18 mouse cellular contexts compared by ENCODE assay signal in the genomic region with DNA sequence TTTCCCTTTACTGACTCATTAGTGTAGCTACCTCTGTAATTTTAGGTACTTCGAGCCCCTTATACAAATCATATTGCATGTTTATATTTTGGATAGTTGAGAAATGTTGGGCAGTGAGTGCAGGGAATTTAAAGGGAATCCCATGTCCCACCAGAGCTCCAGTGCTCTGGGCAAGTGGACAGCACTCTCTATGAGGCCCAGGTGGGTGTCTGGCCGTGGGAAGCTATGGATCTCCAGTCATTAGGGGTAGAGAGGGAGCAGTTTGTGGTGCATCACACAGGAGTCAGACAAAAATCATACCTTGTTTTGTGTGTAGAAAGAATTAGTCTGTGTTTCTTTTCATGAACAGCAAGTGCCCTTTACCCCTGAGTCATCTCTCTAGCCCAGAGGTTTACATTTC. TPM values are rescaled to one million over a fixed set of nuclear protein-coding genes. Genes with fewer than 3 reads are reported as not detected.
"Had no signal": no experiment of that assay in that cellular context is flagged by ENCODE, and none has a peak within 500 bp of the region (broad histone marks: within the 10 kb centered on the region; RNA-seq: fewer than 3 reads in every experiment).

No protein-coding gene starts in this region.

RNA-seq across cellular contexts. Expression of gene Zfp980, which starts 15.6 kb away (rescaled TPM):
- polyA plus RNA-seq: cerebellum, adult 2 months; cortical plate, adult 2 months; embryonic facial prominence, embryonic 12.5 days; embryonic facial prominence, embryonic 13.5 days; embryonic facial prominence, embryonic 14.5 days; embryonic facial prominence, embryonic 15.5 days; erythroblast, embryonic 14.5 days; forebrain, embryonic 10.5 days; forebrain, embryonic 11.5 days; forebrain, embryonic 12.5 days; forebrain, embryonic 13.5 days; forebrain, embryonic 14.5 days; forebrain, embryonic 15.5 days; forebrain, embryonic 16.5 days; forebrain, postnatal 0 days; frontal cortex, adult 2 months; gonadal fat pad, adult 2 months; heart, adult 2 months had no signal
